Mouse (Mus musculus): ENCODE results near the gene Ppia. TPM values are rescaled to one million over a fixed set of nuclear protein-coding genes. Genes with fewer than 3 reads are reported as not detected.
"Not testable (repeated sequence)": the region's sequence is repeated elsewhere in the genome, so short reads cannot be mapped to it uniquely, and the experiment has no call there.

Gene Ppia
- polyA plus RNA-seq, 1 experiment from 2014 or later: 4,594 TPM

DNA sequence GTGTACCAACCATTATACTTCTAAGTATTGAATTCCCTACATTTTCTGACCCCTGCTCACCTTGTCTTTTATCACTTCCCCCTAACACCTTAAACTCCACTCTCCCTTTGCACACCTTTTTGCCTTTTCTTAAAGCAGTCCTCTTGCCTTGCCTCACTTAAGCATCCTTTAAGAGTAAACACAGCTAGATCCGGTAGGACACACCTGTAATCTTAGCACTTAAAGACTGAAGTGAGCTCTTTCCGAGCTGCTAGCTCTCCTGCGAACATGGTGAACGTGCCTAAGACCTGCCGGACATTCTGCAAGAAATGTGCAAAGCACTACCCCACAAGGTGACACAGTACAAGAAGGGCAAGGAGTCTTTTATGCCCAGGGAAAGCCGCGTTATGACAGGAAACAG lies 30.7 kb downstream of the Ppia start:
- H3K9me3 ChIP-seq: no peaks in the 10 kb centered on the region
- peaks cover 10% of the 10 kb centered on the region for H3K4me1 ChIP-seq
- H3K27me3 ChIP-seq: no peaks in the 10 kb centered on the region
- ATAC-seq (ENCODE audit: low FRiP score, low read depth): no peak
- H3K4me3 ChIP-seq: no peak overlapping the region
- H3K27ac ChIP-seq (replicated peaks): no peak overlapping the region
- no peak overlapping the region for H3K9ac ChIP-seq (replicated peaks)
- H3K4me2 ChIP-seq (replicated peaks): no peak overlapping the region
- H3K36me3 ChIP-seq: peaks cover 7% of the 10 kb centered on the region; the same call in 1 of the 2 replicates
- 87% methylated on average over 7 of the region's 7 CpGs for WGBS

DNA sequence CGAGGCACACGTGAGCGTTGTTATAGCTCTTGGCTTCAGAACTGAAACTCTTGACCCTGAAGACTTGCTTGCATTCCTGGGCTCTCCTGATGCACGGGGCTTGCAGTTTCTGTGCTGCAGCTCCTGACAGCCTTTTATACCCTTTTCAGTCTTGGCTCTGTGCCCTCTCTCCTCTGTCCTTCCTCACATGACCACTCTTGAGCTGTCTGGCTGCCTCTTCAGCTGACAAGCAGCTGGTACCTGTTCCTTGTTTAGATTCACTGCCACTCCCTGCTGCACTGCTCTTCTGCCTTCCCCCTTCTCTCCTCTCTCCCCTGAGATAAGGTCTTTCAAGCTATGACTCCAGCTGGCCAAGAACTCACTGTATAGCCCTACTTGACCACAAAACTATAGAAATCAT lies 32.2 kb downstream of the Ppia start:
- no peak for ATAC-seq (ENCODE audit: low FRiP score, low read depth)
- Histone ChIP-seq H3K9me3 (no peaks in the 10 kb centered on the region), H3K4me3 (no peak overlapping the region), H3K9ac (replicated peaks) (no peak overlapping the region), H3K27me3 (no peaks in the 10 kb centered on the region), H3K4me1 (peaks cover 10% of the 10 kb centered on the region), H3K36me3 (no peaks in the 10 kb centered on the region), H3K4me2 (replicated peaks) (no peak overlapping the region), H3K27ac (replicated peaks) (no peak overlapping the region)
- WGBS: 90% methylated on average over 4 of the region's 4 CpGs

DNA sequence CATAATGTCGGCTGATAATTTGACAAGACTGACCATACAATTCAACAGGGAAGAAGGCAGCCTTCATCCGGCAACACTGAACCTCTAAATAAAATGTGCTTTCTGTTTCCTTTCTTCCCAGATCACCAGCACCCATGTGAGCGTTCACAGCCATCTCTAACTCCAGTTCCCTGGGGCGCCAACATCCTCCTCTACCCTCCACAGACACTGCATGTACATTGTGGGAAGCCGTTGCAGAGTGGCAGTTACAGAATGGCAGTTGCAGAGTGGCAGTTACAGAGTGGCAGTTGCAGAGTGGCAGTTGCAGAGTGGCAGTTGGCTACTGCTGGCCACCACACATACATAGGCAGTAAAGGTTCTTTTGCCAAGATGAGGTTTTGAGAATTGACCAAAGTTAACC lies 32.9 kb downstream of the Ppia start:
- not testable (repeated sequence) for H3K9me3 ChIP-seq; H3K27ac ChIP-seq (replicated peaks); H3K9ac ChIP-seq (replicated peaks); H3K4me2 ChIP-seq (replicated peaks); H3K4me3 ChIP-seq; H3K27me3 ChIP-seq; H3K36me3 ChIP-seq; ATAC-seq (ENCODE audit: low FRiP score, low read depth); H3K4me1 ChIP-seq
- WGBS: 94% methylated on average over 5 of the region's 5 CpGs

DNA sequence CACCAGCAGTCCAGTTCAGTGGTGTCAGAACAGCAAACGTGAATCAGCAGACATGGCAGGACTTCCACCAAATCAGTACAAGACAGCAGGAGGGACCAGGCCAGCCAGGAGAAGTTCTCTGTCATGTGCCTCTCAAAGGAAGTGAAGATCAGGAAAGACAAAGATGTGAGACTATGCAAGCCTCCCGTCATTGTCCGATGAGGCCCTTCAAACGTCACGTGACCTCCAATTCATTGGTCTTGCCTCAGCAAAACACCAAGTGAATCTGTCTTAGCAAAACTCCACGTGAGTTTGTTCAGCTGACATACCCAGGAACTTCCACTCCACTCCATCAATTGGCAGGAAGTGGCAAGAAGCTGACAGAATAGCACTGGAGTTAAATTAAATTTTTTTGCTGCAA lies 40.8 kb downstream of the Ppia start:
- no peaks in the 10 kb centered on the region for H3K27me3 ChIP-seq
- H3K27ac ChIP-seq (replicated peaks): no peak overlapping the region
- H3K4me1 ChIP-seq: no peaks in the 10 kb centered on the region
- no peak overlapping the region for H3K4me2 ChIP-seq (replicated peaks)
- no peak overlapping the region for H3K9ac ChIP-seq (replicated peaks)
- no peaks in the 10 kb centered on the region for H3K9me3 ChIP-seq
- ATAC-seq (ENCODE audit: low FRiP score, low read depth): no peak
- no peak overlapping the region for H3K4me3 ChIP-seq
- H3K36me3 ChIP-seq: no peaks in the 10 kb centered on the region
- WGBS: 84% methylated on average over 6 of the region's 6 CpGs

DNA sequence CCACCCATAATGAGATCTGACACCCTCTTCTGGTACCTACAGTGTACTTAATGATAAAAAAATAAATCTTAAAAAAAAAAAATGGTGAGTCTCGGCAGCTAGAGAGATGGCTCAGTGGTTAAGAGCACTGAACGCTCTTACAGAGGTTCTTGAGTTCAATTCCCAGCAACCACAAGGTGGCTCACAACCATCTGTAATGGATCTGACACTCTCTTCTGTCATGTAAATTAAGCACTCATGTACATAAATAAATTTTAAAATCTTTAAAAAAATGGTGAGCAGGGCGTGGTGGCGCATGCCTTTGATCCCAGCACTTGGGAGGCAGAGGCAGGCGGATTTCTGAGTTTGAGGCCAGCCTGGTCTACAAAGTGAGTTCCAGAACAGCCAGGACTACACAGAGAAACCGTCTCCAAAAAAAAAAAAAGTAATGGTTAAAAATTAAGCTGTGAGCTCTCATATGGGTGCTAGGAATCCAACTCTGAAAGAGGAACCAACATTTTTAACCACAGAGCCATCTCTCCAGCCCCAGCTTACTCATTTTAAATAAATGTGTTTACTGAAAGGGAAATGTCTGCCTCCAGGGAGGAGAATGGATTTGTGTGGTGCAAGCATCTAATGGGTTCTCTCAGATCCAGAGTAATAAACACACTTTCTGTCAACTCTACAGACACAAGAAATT lies 48.1 kb downstream of the Ppia start:
- Histone ChIP-seq H3K4me3 (no peak overlapping the region), H3K36me3 (peaks cover 28% of the 10 kb centered on the region), H3K27me3 (no peaks in the 10 kb centered on the region), H3K4me1 (0 out of 2 replicates have a peak, but pooled peaks cover 6% of the 10 kb centered on the region), H3K9me3 (no peaks in the 10 kb centered on the region), H3K9ac (replicated peaks) (no peak overlapping the region), H3K27ac (replicated peaks) (no peak overlapping the region), H3K4me2 (replicated peaks) (no peak overlapping the region)
- 93% methylated on average over 6 of the region's 6 CpGs for WGBS
- ATAC-seq (ENCODE audit: low FRiP score, low read depth): no peak

DNA sequence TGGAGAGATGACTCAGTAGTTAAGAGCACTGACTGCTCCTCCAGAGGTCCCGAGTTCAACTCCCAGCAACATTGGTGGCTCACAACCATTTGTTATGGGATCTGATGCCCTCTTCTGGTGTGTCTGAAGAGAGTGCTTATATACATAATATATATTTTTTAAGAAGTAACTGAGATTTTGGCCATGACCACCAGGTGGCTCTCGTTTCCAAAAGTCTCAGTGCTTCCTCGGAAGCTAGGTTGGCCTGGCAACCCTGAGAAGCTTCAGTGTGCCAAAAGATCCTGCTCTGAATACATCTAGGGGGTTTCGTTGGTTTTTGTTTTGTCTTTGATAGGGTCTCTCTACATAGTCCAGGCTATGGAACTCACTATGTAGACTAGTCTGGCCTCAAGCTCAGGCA lies 49.9 kb downstream of the Ppia start:
- Histone ChIP-seq H3K4me2 (replicated peaks) (no peak overlapping the region), H3K4me1 (peaks cover 10% of the 10 kb centered on the region), H3K9me3 (no peaks in the 10 kb centered on the region), H3K27ac (replicated peaks) (no peak overlapping the region), H3K27me3 (no peaks in the 10 kb centered on the region), H3K36me3 (peaks cover 28% of the 10 kb centered on the region), H3K4me3 (no peak overlapping the region), H3K9ac (replicated peaks) (no peak overlapping the region)
- 33% methylated on average over 4 of the region's 4 CpGs for WGBS
- no peak for ATAC-seq (ENCODE audit: low FRiP score, low read depth)

DNA sequence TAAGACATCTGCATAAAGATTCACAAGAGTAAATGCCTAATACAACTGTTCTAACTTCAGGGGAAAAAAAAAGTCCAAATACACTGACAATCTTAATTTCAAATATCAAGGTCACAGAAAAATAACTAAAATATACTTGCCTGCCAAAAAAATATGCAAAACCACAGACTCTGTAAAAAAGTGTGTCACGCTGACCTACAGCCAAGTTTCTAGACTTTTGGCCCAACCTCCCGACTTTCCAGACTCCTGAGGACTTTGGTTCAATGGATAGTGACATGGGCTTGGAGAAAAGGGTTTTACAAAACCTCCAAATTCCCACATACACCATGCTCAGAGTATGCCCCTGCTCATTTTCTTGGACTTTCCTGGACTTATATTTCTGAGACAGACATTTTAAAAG lies 53.3 kb downstream of the Ppia start:
- Histone ChIP-seq H3K4me1 (peaks cover 39% of the 10 kb centered on the region), H3K27me3 (no peaks in the 10 kb centered on the region), H3K4me2 (replicated peaks) (no peak overlapping the region), H3K4me3 (no peak overlapping the region), H3K9ac (replicated peaks) (no peak overlapping the region), H3K27ac (replicated peaks) (no peak overlapping the region), H3K9me3 (no peaks in the 10 kb centered on the region), H3K36me3 (peaks cover 23% of the 10 kb centered on the region)
- 76% methylated on average over 2 of the region's 2 CpGs for WGBS
- ATAC-seq (ENCODE audit: low FRiP score, low read depth): no peak

Small RNA genes within 50 kb of the gene (microRNA-seq; reads per million reads assigned to microRNA genes)
- 2.6 reads per million, percentile 3 among the genes with 10 or more reads in this experiment for gene Mir7651

Other genes starting within 250 kb of the Ppia start
- gene A730071L15Rik, start 215.4 kb upstream of the Ppia start, polyA plus RNA-seq (2016; fragmentation: Nextera tagmentation; extraction: Ambion mirVana): 0.38 and 0.41 TPM in 2 replicates
- gene Nudcd3, start 215.0 kb upstream of the Ppia start, polyA plus RNA-seq (2016; fragmentation: Nextera tagmentation; extraction: Ambion mirVana): 55.0 and 55.9 TPM in 2 replicates
- gene Npc1l1, start 185.3 kb upstream of the Ppia start, polyA plus RNA-seq (2016; fragmentation: Nextera tagmentation; extraction: Ambion mirVana): not detected in 2 replicates
- gene Ddx56, start 147.7 kb upstream of the Ppia start, polyA plus RNA-seq (2016; fragmentation: Nextera tagmentation; extraction: Ambion mirVana): 92.0 and 93.7 TPM in 2 replicates
- gene Tmed4, start 140.6 kb upstream of the Ppia start, polyA plus RNA-seq (2016; fragmentation: Nextera tagmentation; extraction: Ambion mirVana): 150 and 153 TPM in 2 replicates
- 92.4 and 98.3 TPM in 2 replicates for gene Ogdh, start 123.8 kb upstream of the Ppia start, polyA plus RNA-seq (2016; fragmentation: Nextera tagmentation; extraction: Ambion mirVana)
- 22.6 and 25.2 TPM in 2 replicates for gene Zmiz2, start 26.4 kb upstream of the Ppia start, polyA plus RNA-seq (2016; fragmentation: Nextera tagmentation; extraction: Ambion mirVana)
- gene H2afv, start 29.0 kb downstream of the Ppia start, polyA plus RNA-seq (2016; fragmentation: Nextera tagmentation; extraction: Ambion mirVana): 831 and 843 TPM in 2 replicates
- 16.8 and 17.0 TPM in 2 replicates for gene Purb, start 60.5 kb downstream of the Ppia start, polyA plus RNA-seq (2016; fragmentation: Nextera tagmentation; extraction: Ambion mirVana)
- 0.31 and 0.47 TPM in 2 replicates for gene Myo1g, start 105.5 kb downstream of the Ppia start, polyA plus RNA-seq (2016; fragmentation: Nextera tagmentation; extraction: Ambion mirVana)
- 87.5 and 88.6 TPM in 2 replicates for gene Ccm2, start 131.4 kb downstream of the Ppia start, polyA plus RNA-seq (2016; fragmentation: Nextera tagmentation; extraction: Ambion mirVana)
- gene Nacad, start 190.6 kb downstream of the Ppia start, polyA plus RNA-seq (2016; fragmentation: Nextera tagmentation; extraction: Ambion mirVana): 83.4 and 88.5 TPM in 2 replicates
- 42.9 and 46.1 TPM in 2 replicates for gene Tbrg4, start 210.6 kb downstream of the Ppia start, polyA plus RNA-seq (2016; fragmentation: Nextera tagmentation; extraction: Ambion mirVana)
- not detected in 2 replicates for gene Wap, start 223.2 kb downstream of the Ppia start, polyA plus RNA-seq (2016; fragmentation: Nextera tagmentation; extraction: Ambion mirVana)
- 5.1 and 6.3 TPM in 2 replicates for gene Ramp3, start 243.1 kb downstream of the Ppia start, polyA plus RNA-seq (2016; fragmentation: Nextera tagmentation; extraction: Ambion mirVana)

All from midbrain, embryonic 12.5 days (tissue).